Comparison of ENCODE assay signal across 9 mouse cellular contexts in the genomic region with DNA sequence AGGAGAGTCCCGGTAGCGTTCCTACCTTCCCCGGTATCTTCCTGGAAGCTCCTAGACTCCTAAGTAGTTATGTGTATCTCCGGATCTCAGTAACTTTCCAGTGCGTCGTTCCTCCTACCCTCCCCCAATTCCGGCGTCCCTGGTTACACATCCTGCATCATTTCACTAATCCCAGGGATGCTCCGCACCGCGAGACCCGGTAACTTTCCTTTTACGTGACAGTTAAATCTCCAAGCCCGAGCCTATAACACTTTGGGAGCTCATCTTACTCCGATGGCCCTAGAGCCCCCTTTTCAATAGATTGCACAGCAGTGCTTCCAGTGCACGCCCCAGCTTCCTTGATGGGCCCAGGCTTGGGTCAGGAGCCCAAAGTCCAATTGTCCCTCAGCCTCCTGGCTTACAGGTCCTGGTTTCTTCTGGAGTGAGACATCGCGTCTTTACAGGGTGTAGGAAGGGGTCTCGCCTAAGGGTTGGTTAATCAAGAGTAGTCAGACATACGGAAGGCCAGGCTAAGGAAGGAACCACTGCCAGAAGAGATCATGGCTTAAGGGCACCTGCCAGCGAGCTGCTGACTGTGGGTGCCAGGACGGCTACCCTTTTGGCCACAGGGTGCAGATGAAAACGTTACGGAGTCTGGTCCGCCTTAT. TPM values are rescaled to one million over a fixed set of nuclear protein-coding genes. Genes with fewer than 3 reads are reported as not detected.
A peak's percentile ranks its signal among the peaks of the same experiment; 100 is the strongest.
DNase-seq lines count a peak whose midpoint lies in the region; ATAC-seq and TF ChIP-seq lines count a peak whose summit lies in the region.
"Had no signal": no experiment of that assay in that cellular context is flagged by ENCODE, and none has a peak within 500 bp of the region (broad histone marks: within the 10 kb centered on the region; RNA-seq: fewer than 3 reads in every experiment).

No protein-coding gene starts in this region.

- no peaks in the 10 kb centered on the region for H3K27me3 ChIP-seq in heart, embryonic 11.5 days (ENCODE audit: control insufficient read depth, insufficient read depth, low read length)
- no peaks in the 10 kb centered on the region for H3K27me3 ChIP-seq in kidney, postnatal 0 days (ENCODE audit: insufficient read depth, low read length)
- no peaks in the 10 kb centered on the region for H3K27me3 ChIP-seq in liver, embryonic 11.5 days (replicated peaks; ENCODE audit: control insufficient read depth, insufficient read depth, low read length)
- H3K27me3 ChIP-seq in midbrain, postnatal 0 days (ENCODE audit: insufficient read depth, low read length), result no peaks in the 10 kb centered on the region

- H3K27ac ChIP-seq in heart, embryonic 11.5 days (ENCODE audit: low read depth, low read length), result peak overlapping the region; percentile 60
- H3K27ac ChIP-seq in kidney, postnatal 0 days, result peak overlapping the region; percentile 82
- H3K27ac ChIP-seq in liver, embryonic 11.5 days (ENCODE audit: low read depth, low read length), result peak overlapping the region; percentile 67
- H3K27ac ChIP-seq in midbrain, postnatal 0 days (ENCODE audit: low read depth, low read length), result peak overlapping the region; percentile 86

- H3K4me3 ChIP-seq in heart, embryonic 11.5 days (ENCODE audit: low read depth, low read length), result peak overlapping the region; percentile 69
- peak overlapping the region; percentile 71 for H3K4me3 ChIP-seq in kidney, postnatal 0 days (replicated peaks; ENCODE audit: low read depth, low read length)
- H3K4me3 ChIP-seq in liver, embryonic 11.5 days (ENCODE audit: low read depth, low read length), result peak overlapping the region; percentile 82
- peak overlapping the region; percentile 67 for H3K4me3 ChIP-seq in midbrain, postnatal 0 days (ENCODE audit: low read depth, low read length)

- under 1% methylated on average over 25 of the region's 25 CpGs for WGBS in heart, embryonic 11.5 days (ENCODE audit: insufficient replicate concordance)
- WGBS in kidney, postnatal 0 days, result under 1% methylated on average over 25 of the region's 25 CpGs
- under 1% methylated on average over 25 of the region's 25 CpGs for WGBS in liver, embryonic 11.5 days
- under 1% methylated on average over 25 of the region's 25 CpGs for WGBS in midbrain, postnatal 0 days

- H3K4me1 ChIP-seq in heart, embryonic 11.5 days (ENCODE audit: control insufficient read depth, insufficient read depth, low read length), result 0 out of 2 replicates have a peak, but pooled peaks cover 2% of the 10 kb centered on the region
- H3K4me1 ChIP-seq in kidney, postnatal 0 days (replicated peaks; ENCODE audit: insufficient read depth, low read length), result 0 out of 2 replicates have a peak, but pooled peaks cover 5% of the 10 kb centered on the region
- peaks cover 11% of the 10 kb centered on the region for H3K4me1 ChIP-seq in liver, embryonic 11.5 days (replicated peaks; ENCODE audit: control insufficient read depth, insufficient read depth, low read length)
- no peaks in the 10 kb centered on the region for H3K4me1 ChIP-seq in midbrain, postnatal 0 days (ENCODE audit: insufficient read depth, low read length)

- H3K9ac ChIP-seq in heart, embryonic 11.5 days (ENCODE audit: low read depth, low read length), result peak overlapping the region; percentile 74
- H3K9ac ChIP-seq in kidney, postnatal 0 days (ENCODE audit: low read depth, low read length), result peak overlapping the region; percentile 57
- peak overlapping the region; percentile 73 for H3K9ac ChIP-seq in liver, embryonic 11.5 days (ENCODE audit: low read depth, low read length)
- peak overlapping the region; percentile 70 for H3K9ac ChIP-seq in midbrain, postnatal 0 days (replicated peaks; ENCODE audit: low read length, poor library complexity, severe bottlenecking)

- peaks cover 10% of the 10 kb centered on the region for H3K36me3 ChIP-seq in heart, embryonic 11.5 days (ENCODE audit: control insufficient read depth, insufficient read depth, low read length)
- H3K36me3 ChIP-seq in kidney, postnatal 0 days (ENCODE audit: insufficient read depth, low read length), result peaks cover 2% of the 10 kb centered on the region; the same call in 1 of the 2 replicates
- peaks cover 7% of the 10 kb centered on the region; the same call in 1 of the 2 replicates for H3K36me3 ChIP-seq in liver, embryonic 11.5 days (ENCODE audit: control insufficient read depth, insufficient read depth, low read length)
- peaks cover 26% of the 10 kb centered on the region for H3K36me3 ChIP-seq in midbrain, postnatal 0 days (ENCODE audit: insufficient read depth, low read length)

- peak; percentile 33; the same call in 1 of the 2 replicates for ATAC-seq in heart, embryonic 11.5 days (replicated peaks; ENCODE audit: insufficient number of reproducible peaks, low FRiP score, low TSS enrichment)
- ATAC-seq in kidney, postnatal 0 days (replicated peaks; ENCODE audit: low FRiP score, low read depth), result peak; percentile 26
- ATAC-seq in liver, embryonic 11.5 days (replicated peaks; ENCODE audit: low FRiP score), result peak; percentile 32
- peak; percentile 65 for ATAC-seq in midbrain, postnatal 0 days (ENCODE audit: low FRiP score)

- TF ChIP-seq CTCF in kidney, postnatal 0 days (IDR thresholded peaks at IDR 0.05; ENCODE audit: low read depth), result no peak
- TF ChIP-seq CTCF in midbrain, postnatal 0 days (IDR thresholded peaks at IDR 0.05), result no peak

- peak overlapping the region; percentile 98 for H3K4me2 ChIP-seq in heart, embryonic 11.5 days
- H3K4me2 ChIP-seq in kidney, postnatal 0 days (ENCODE audit: low read length), result peak overlapping the region; percentile 93
- H3K4me2 ChIP-seq in liver, embryonic 11.5 days, result peak overlapping the region; percentile 99
- H3K4me2 ChIP-seq in midbrain, postnatal 0 days (ENCODE audit: low read depth, low read length, poor library complexity, severe bottlenecking), result peak overlapping the region; percentile 94

- no peaks in the 10 kb centered on the region for H3K9me3 ChIP-seq in heart, embryonic 11.5 days (replicated peaks; ENCODE audit: control insufficient read depth, low read length)
- H3K9me3 ChIP-seq in kidney, postnatal 0 days (replicated peaks; ENCODE audit: low read length), result no peaks in the 10 kb centered on the region
- no peaks in the 10 kb centered on the region for H3K9me3 ChIP-seq in liver, embryonic 11.5 days (ENCODE audit: control insufficient read depth, low read length)
- H3K9me3 ChIP-seq in midbrain, postnatal 0 days (ENCODE audit: low read length), result no peaks in the 10 kb centered on the region

- DNase-seq in 416B (ENCODE audit: low read depth), result peak; percentile 45
- peak; percentile 69 for DNase-seq in MN1 (ENCODE audit: low spot score)
- DNase-seq in embryo, embryonic 9.5 days (ENCODE audit: extremely low spot score), result peak; percentile 52
- DNase-seq in kidney, postnatal 0 days (ENCODE audit: low spot score), result peak; percentile 76
- DNase-seq in liver, embryonic 11.5 days (ENCODE audit: low spot score), result peak; percentile 67
- peak; percentile 58 for DNase-seq in midbrain, postnatal 0 days (ENCODE audit: low spot score)
- DNase-seq in B cell, adult 2 months, result no peak

RNA-seq across cellular contexts. Expression of gene Pnpla6, which starts 0.7 kb away (rescaled TPM):
- 14.0 and 15.9 TPM in 2 replicates for polyA plus RNA-seq in heart, embryonic 11.5 days (2014; fragmentation: Nextera tagmentation; extraction: Ambion mirVana)
- 24.3 and 26.4 TPM in 2 replicates for polyA plus RNA-seq in kidney, postnatal 0 days (2015; fragmentation: Nextera tagmentation; extraction: Ambion mirVana)
- 17.8 and 22.9 TPM in 2 replicates for polyA plus RNA-seq in liver, embryonic 11.5 days (2014; fragmentation: Nextera tagmentation; extraction: Ambion mirVana)
- 57.0 and 57.5 TPM in 2 replicates for total RNA-seq in midbrain, postnatal 0 days (2014; rRNA removed)
- 35.5 and 36.8 TPM in 2 replicates for polyA plus RNA-seq in midbrain, postnatal 0 days (2015; fragmentation: Nextera tagmentation; extraction: Ambion mirVana)

RNA-seq across cellular contexts. Expression of gene Mcoln1, which starts 15.6 kb away (rescaled TPM):
- 31.3 and 48.1 TPM in 2 replicates for polyA plus RNA-seq in heart, embryonic 11.5 days (2014; fragmentation: Nextera tagmentation; extraction: Ambion mirVana)
- 46.9 and 54.6 TPM in 2 replicates for polyA plus RNA-seq in kidney, postnatal 0 days (2015; fragmentation: Nextera tagmentation; extraction: Ambion mirVana)
- 36.2 and 39.8 TPM in 2 replicates for polyA plus RNA-seq in liver, embryonic 11.5 days (2014; fragmentation: Nextera tagmentation; extraction: Ambion mirVana)
- 93.8 and 116 TPM in 2 replicates for total RNA-seq in midbrain, postnatal 0 days (2014; rRNA removed)
- 108 and 117 TPM in 2 replicates for polyA plus RNA-seq in midbrain, postnatal 0 days (2015; fragmentation: Nextera tagmentation; extraction: Ambion mirVana)

RNA-seq across cellular contexts. Expression of gene Zfp358, which starts 23.0 kb away (rescaled TPM):
- polyA plus RNA-seq in heart, embryonic 11.5 days (2014; fragmentation: Nextera tagmentation; extraction: Ambion mirVana), result 11.5 and 19.7 TPM in 2 replicates
- polyA plus RNA-seq in kidney, postnatal 0 days (2015; fragmentation: Nextera tagmentation; extraction: Ambion mirVana), result 42.1 and 45.0 TPM in 2 replicates
- 8.7 and 8.9 TPM in 2 replicates for polyA plus RNA-seq in liver, embryonic 11.5 days (2014; fragmentation: Nextera tagmentation; extraction: Ambion mirVana)
- total RNA-seq in midbrain, postnatal 0 days (2014; rRNA removed), result 85.5 and 106 TPM in 2 replicates
- 57.1 and 58.3 TPM in 2 replicates for polyA plus RNA-seq in midbrain, postnatal 0 days (2015; fragmentation: Nextera tagmentation; extraction: Ambion mirVana)

RNA-seq across cellular contexts. Expression of gene Tex45, which starts 45.2 kb away (rescaled TPM):
- polyA plus RNA-seq in heart, embryonic 11.5 days (2014; fragmentation: Nextera tagmentation; extraction: Ambion mirVana), result not detected in 2 replicates
- polyA plus RNA-seq in kidney, postnatal 0 days (2015; fragmentation: Nextera tagmentation; extraction: Ambion mirVana), result 0.16 TPM in 1 of 2 replicates, not detected in the other
- polyA plus RNA-seq in liver, embryonic 11.5 days (2014; fragmentation: Nextera tagmentation; extraction: Ambion mirVana), result not detected in 2 replicates
- 0.47 and 0.55 TPM in 2 replicates for total RNA-seq in midbrain, postnatal 0 days (2014; rRNA removed)
- polyA plus RNA-seq in midbrain, postnatal 0 days (2015; fragmentation: Nextera tagmentation; extraction: Ambion mirVana), result 0.64 and 0.68 TPM in 2 replicates
- total RNA-seq: gastrocnemius, adult 8-10 months had no signal

RNA-seq across cellular contexts. Expression of gene Pex11g, which starts 48.4 kb away (rescaled TPM):
- 2.7 and 3.1 TPM in 2 replicates for polyA plus RNA-seq in heart, embryonic 11.5 days (2014; fragmentation: Nextera tagmentation; extraction: Ambion mirVana)
- polyA plus RNA-seq in kidney, postnatal 0 days (2015; fragmentation: Nextera tagmentation; extraction: Ambion mirVana), result 8.1 and 8.8 TPM in 2 replicates
- polyA plus RNA-seq in liver, embryonic 11.5 days (2014; fragmentation: Nextera tagmentation; extraction: Ambion mirVana), result 3.4 and 4.3 TPM in 2 replicates
- 1.8 and 2.2 TPM in 2 replicates for total RNA-seq in midbrain, postnatal 0 days (2014; rRNA removed)
- 3.1 and 3.6 TPM in 2 replicates for polyA plus RNA-seq in midbrain, postnatal 0 days (2015; fragmentation: Nextera tagmentation; extraction: Ambion mirVana)

Comparison
In these comparisons a context has a peak if more than half of its experiments do, and no peak if none do; other contexts are left out.
1. DNase-seq: peak in 416B (single experiment), MN1 (single experiment), embryo, embryonic 9.5 days (single experiment), kidney, postnatal 0 days (single experiment), liver, embryonic 11.5 days (single experiment) and midbrain, postnatal 0 days (single experiment); none in B cell, adult 2 months (0 of 2).
2. Peak in every context shown above with its lines, with median percentiles within 50 percentile points of each other: ATAC-seq, H3K27ac ChIP-seq, H3K4me2 ChIP-seq, H3K4me3 ChIP-seq and H3K9ac ChIP-seq.